Mouse (Mus musculus): ENCODE data around the gene Rpl34. TPM values are rescaled to one million over a fixed set of nuclear protein-coding genes. Genes with fewer than 3 reads are reported as not detected.

The Rpl34 gene
- polyA plus RNA-seq, 1 experiment from 2014 or later = 464 TPM

DNA sequence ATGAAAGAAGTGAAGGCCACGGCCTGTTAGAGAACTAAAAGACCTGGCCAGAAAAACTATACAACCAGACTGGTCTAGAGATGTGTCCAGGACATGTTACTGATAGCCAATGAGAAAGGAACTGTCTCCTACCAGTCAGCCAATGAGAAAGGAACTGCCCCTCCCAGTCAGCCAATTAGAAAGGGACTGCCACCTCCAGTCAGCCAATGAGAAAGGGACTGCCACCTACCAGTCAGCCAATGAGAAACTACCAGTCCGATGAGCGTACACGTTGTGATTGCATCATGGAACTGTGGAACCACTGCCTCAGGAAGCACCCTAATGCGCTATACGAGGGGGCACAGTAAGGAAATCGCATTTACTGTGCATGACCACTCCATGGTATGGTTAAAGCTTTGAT lies 35.5 kb downstream of the Rpl34 start:
- Histone ChIP-seq H3K4me3 (ENCODE audit: low read depth, low read length) (no peak overlapping the region), H3K9me3 (replicated peaks; ENCODE audit: control insufficient read depth, low read length, poor library complexity, severe bottlenecking) (no peaks in the 10 kb centered on the region), H3K36me3 (ENCODE audit: control insufficient read depth, insufficient read depth, low read length) (peaks cover 4% of the 10 kb centered on the region; the same call in 1 of the 2 replicates), H3K9ac (ENCODE audit: low read depth, low read length) (no peak overlapping the region), H3K27me3 (ENCODE audit: control insufficient read depth, insufficient read depth, low read depth, low read length) (no peaks in the 10 kb centered on the region), H3K4me2 (ENCODE audit: low read length) (no peak overlapping the region), H3K27ac (ENCODE audit: low read length) (no peak overlapping the region), H3K4me1 (ENCODE audit: control insufficient read depth, insufficient read depth, low read length) (0 out of 2 replicates have a peak, but pooled peaks cover 4% of the 10 kb centered on the region)
- WGBS = 92% methylated on average over 7 of the region's 7 CpGs
- no peak for ATAC-seq

DNA sequence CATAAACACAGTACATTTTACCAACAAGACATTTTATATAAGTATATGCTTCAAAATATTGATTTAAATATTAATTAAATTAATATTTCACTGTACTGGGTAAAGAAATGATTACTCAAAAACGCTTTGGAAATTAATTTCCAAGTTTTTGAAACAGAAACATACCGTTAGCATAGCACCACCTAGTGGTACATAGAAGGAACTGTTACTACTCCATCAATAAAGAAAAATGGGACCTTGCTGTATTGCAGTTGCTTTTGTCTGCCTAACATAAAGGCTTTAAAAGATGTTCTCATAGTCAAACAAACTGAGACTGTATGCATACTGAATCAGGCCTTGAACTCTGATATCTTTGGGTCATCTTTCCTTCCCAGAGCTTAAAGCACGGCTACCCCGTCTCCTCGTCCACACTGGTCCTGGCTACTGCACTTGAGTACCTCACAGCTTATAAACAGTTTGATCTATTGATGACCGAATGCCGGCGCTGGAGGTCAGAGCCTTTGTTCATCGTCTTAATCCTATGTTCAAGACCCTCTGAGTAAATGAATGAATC lies 36.1 kb downstream of the Rpl34 start:
- Histone ChIP-seq H3K36me3 (ENCODE audit: control insufficient read depth, insufficient read depth, low read length) (peaks cover 4% of the 10 kb centered on the region; the same call in 1 of the 2 replicates), H3K4me2 (ENCODE audit: low read length) (no peak overlapping the region), H3K4me3 (ENCODE audit: low read depth, low read length) (no peak overlapping the region), H3K9me3 (replicated peaks; ENCODE audit: control insufficient read depth, low read length, poor library complexity, severe bottlenecking) (no peaks in the 10 kb centered on the region), H3K27ac (ENCODE audit: low read length) (no peak overlapping the region), H3K27me3 (ENCODE audit: control insufficient read depth, insufficient read depth, low read depth, low read length) (no peaks in the 10 kb centered on the region), H3K4me1 (ENCODE audit: control insufficient read depth, insufficient read depth, low read length) (0 out of 2 replicates have a peak, but pooled peaks cover 4% of the 10 kb centered on the region), H3K9ac (ENCODE audit: low read depth, low read length) (no peak overlapping the region)
- WGBS = 65% methylated on average over 9 of the region's 9 CpGs
- ATAC-seq = 0 out of 2 replicates have a peak, but pooled peaks have one; percentile 16

DNA sequence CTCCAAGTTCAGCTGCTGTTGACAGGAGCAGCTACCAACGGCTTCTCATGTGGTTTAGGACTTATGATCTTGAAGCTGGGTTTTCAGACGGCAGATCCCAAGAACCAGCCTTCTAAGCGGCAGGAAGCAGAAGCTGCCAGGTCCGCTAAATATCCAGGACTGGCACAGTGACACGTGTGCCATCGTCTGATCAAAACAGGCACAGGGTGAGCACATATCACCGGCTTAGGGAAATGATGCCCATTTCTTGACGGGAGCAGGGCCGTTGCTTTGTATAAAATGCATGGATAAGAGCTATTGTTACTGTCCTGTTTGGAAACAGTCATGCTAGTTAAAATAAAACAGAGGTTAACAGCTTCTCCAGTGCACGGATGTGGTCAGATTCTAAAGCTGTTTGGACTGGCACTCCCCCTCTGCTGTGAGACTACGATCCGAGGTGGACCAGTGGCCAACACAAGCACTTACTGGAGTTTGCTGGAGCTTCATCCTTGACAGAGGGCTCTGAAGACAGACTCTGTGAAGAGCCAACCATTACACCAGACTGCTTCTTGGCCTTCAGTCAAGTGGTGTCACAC lies 38.5 kb downstream of the Rpl34 start:
- no peak for ATAC-seq
- 39% methylated on average over 12 of the region's 12 CpGs for WGBS

DNA sequence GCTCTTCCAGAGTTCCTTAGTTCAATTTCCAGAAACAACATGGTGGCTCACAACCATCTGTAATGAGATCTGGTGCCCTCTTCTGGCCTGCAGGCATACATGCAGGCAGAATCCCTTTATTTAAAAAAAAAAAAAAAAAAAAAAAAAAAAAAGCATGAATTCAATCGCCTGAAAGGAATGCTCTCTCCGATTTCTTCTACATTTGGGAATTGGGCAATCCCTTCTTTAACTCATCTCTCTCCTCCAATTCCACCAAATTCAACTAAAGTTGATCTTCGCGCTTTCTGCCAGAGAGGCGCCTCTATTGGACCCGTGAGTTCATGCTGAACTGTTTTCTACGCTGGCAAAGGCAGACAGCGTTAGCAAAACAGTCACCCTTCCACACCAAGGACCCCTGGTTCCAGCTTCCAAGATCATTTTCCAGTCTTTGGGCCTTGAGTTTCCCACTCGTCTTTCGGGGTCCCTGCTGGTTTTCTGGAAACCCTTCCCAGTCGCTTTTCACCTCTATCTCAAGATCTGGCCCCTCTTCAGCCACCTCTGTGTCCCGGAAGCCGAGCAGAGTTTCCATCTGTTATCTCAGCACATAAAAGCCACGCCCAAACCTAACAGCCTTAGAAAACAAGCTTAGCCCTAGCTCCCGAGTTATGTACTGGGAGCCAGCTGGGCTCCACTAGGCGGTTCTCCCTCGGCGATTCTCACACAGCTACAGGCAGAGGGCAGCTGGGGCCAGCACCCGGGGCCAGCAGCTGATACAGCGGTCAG lies 39.2 kb downstream of the Rpl34 start:
- WGBS = 15% methylated on average over 20 of the region's 20 CpGs
- Histone ChIP-seq H3K4me3 (ENCODE audit: low read depth, low read length) (peak overlapping the region; percentile 28), H3K4me2 (ENCODE audit: low read length) (peak overlapping the region; percentile 55), H3K36me3 (ENCODE audit: control insufficient read depth, insufficient read depth, low read length) (peaks cover 4% of the 10 kb centered on the region; the same call in 1 of the 2 replicates), H3K9me3 (replicated peaks; ENCODE audit: control insufficient read depth, low read length, poor library complexity, severe bottlenecking) (no peaks in the 10 kb centered on the region), H3K27me3 (ENCODE audit: control insufficient read depth, insufficient read depth, low read depth, low read length) (no peaks in the 10 kb centered on the region), H3K9ac (ENCODE audit: low read depth, low read length) (peak overlapping the region; percentile 42), H3K4me1 (ENCODE audit: control insufficient read depth, insufficient read depth, low read length) (0 out of 2 replicates have a peak, but pooled peaks cover 4% of the 10 kb centered on the region), H3K27ac (ENCODE audit: low read length) (no peak overlapping the region)
- ATAC-seq = no peak; the same call in 1 of the 2 replicates

More for the DNA sequence above, 38.5 kb downstream of the Rpl34 start:
- peak overlapping the region; percentile 55 for H3K4me2 ChIP-seq (ENCODE audit: low read length)
- H3K4me3 ChIP-seq (ENCODE audit: low read depth, low read length) = peak overlapping the region; percentile 28
- H3K27ac ChIP-seq (ENCODE audit: low read length) = no peak overlapping the region
- H3K27me3 ChIP-seq (ENCODE audit: control insufficient read depth, insufficient read depth, low read depth, low read length) = no peaks in the 10 kb centered on the region
- H3K4me1 ChIP-seq (ENCODE audit: control insufficient read depth, insufficient read depth, low read length) = 0 out of 2 replicates have a peak, but pooled peaks cover 4% of the 10 kb centered on the region
- H3K36me3 ChIP-seq (ENCODE audit: control insufficient read depth, insufficient read depth, low read length) = peaks cover 4% of the 10 kb centered on the region; the same call in 1 of the 2 replicates
- no peak overlapping the region for H3K9ac ChIP-seq (ENCODE audit: low read depth, low read length)
- H3K9me3 ChIP-seq (replicated peaks; ENCODE audit: control insufficient read depth, low read length, poor library complexity, severe bottlenecking) = no peaks in the 10 kb centered on the region

DNA sequence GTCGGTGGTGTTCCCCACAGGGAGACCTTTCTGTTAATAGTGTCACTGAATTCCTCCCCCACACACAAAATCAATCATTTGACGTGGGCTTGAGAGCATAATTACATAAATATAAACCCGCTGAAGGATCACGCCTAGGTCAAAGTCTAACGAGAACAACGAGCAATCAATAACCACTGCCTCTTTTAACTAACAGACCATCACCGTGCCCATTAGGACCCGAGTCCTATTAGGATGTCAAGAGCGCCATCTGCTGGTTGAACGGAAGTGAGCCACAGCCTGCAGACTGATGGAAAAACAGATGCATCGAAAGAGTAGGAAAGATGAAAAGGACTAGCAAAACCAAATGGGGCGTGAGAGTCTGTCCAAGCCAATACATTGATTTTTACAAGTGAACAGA lies 40.6 kb downstream of the Rpl34 start:
- Histone ChIP-seq H3K4me3 (ENCODE audit: low read depth, low read length) (no peak overlapping the region), H3K4me2 (ENCODE audit: low read length) (peak overlapping the region; percentile 33; the same call in 1 of the 2 replicates), H3K9me3 (replicated peaks; ENCODE audit: control insufficient read depth, low read length, poor library complexity, severe bottlenecking) (no peaks in the 10 kb centered on the region), H3K9ac (ENCODE audit: low read depth, low read length) (no peak overlapping the region), H3K36me3 (ENCODE audit: control insufficient read depth, insufficient read depth, low read length) (no peaks in the 10 kb centered on the region), H3K4me1 (ENCODE audit: control insufficient read depth, insufficient read depth, low read length) (0 out of 2 replicates have a peak, but pooled peaks cover 4% of the 10 kb centered on the region), H3K27me3 (ENCODE audit: control insufficient read depth, insufficient read depth, low read depth, low read length) (no peaks in the 10 kb centered on the region), H3K27ac (ENCODE audit: low read length) (no peak overlapping the region)
- ATAC-seq = peak; percentile 75
- 19% methylated on average over 12 of the region's 12 CpGs for whole genome bisulfite sequencing

DNA sequence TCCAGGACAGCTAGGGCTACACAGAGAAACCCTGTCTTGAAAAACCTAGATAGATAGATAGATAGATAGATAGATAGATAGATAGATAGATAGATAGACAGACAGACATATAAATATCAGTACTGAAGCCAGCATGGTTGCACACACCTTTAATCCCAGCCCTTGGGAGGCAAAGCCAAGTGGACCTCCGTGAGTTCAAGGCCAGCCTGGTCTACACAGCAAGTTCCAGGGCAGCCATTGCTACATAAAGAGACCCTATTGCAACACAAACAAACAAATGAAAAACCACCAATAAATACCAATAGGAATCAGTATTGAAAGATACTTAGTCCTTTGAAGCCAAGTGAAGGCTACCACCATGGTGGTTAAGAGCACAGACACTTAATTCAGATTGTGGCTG lies 43.1 kb downstream of the Rpl34 start:
- Histone ChIP-seq H3K9ac (ENCODE audit: low read depth, low read length) (no peak overlapping the region), H3K36me3 (ENCODE audit: control insufficient read depth, insufficient read depth, low read length) (no peaks in the 10 kb centered on the region), H3K27ac (ENCODE audit: low read length) (no peak overlapping the region), H3K4me1 (ENCODE audit: control insufficient read depth, insufficient read depth, low read length) (0 out of 2 replicates have a peak, but pooled peaks cover 4% of the 10 kb centered on the region), H3K27me3 (ENCODE audit: control insufficient read depth, insufficient read depth, low read depth, low read length) (no peaks in the 10 kb centered on the region), H3K9me3 (replicated peaks; ENCODE audit: control insufficient read depth, low read length, poor library complexity, severe bottlenecking) (no peaks in the 10 kb centered on the region), H3K4me3 (ENCODE audit: low read depth, low read length) (no peak overlapping the region), H3K4me2 (ENCODE audit: low read length) (no peak overlapping the region)
- ATAC-seq = no peak
- WGBS = 93% methylated on average over 1 of the region's 1 CpGs

DNA sequence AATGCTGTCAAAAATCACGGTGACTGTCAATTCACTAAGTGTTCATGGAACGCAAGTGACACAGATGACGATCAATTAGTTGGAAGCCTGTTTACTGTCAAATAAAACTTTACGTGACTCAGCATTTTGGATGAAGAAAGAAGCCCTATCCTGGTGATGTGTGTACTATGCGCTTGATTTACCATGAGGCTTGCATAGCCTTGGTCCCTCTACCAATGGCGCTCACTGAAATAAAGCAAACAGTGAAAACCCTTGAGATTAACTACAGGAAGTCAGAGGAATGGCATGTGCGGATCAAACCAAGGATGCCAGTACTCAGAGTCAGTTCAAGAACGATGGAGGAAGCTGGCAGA lies 45.2 kb downstream of the Rpl34 start:
- no peak for ATAC-seq
- Histone ChIP-seq H3K27ac (ENCODE audit: low read length) (no peak overlapping the region), H3K4me1 (ENCODE audit: control insufficient read depth, insufficient read depth, low read length) (no peaks in the 10 kb centered on the region), H3K36me3 (ENCODE audit: control insufficient read depth, insufficient read depth, low read length) (no peaks in the 10 kb centered on the region), H3K9me3 (replicated peaks; ENCODE audit: control insufficient read depth, low read length, poor library complexity, severe bottlenecking) (no peaks in the 10 kb centered on the region), H3K27me3 (ENCODE audit: control insufficient read depth, insufficient read depth, low read depth, low read length) (no peaks in the 10 kb centered on the region), H3K4me3 (ENCODE audit: low read depth, low read length) (no peak overlapping the region), H3K9ac (ENCODE audit: low read depth, low read length) (no peak overlapping the region), H3K4me2 (ENCODE audit: low read length) (no peak overlapping the region)
- 91% methylated on average over 8 of the region's 8 CpGs for WGBS

DNA sequence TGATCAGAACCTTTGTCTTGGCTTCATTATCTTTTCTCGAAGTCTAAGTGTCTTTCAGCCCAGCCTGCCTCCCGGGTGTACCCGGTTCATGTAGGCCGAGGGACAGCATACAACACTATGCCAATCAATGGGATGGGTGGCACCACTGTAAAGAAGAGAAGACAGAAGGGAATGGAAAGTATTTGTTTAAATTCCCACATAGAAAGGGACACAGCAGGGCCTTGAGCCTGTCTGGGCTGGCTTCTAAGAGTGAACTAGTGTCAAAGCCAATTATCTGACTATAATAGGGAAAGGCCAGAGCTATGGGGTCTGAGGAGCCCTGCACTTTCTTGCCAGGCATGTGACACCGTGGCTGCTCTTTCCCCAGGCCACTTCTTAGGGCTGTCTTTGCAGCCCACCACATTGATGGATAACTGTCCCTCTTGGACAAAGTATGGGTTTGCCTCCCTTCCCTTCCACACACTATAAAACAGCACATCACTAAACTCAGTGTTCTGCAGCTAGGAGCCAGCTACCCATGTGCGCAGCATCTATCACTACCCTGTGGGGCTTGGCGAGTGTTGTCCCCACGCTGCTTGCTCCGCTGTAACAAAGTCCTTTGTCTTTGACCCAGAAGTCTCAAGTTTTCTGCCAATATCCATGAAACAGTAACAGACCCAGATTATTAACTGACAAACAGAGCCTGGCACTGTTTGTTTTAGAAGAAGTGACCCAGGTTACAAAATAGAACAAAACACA lies 45.8 kb downstream of the Rpl34 start:
- Histone ChIP-seq H3K27me3 (ENCODE audit: control insufficient read depth, insufficient read depth, low read depth, low read length) (no peaks in the 10 kb centered on the region), H3K27ac (ENCODE audit: low read length) (no peak overlapping the region), H3K4me2 (ENCODE audit: low read length) (no peak overlapping the region), H3K4me3 (ENCODE audit: low read depth, low read length) (no peak overlapping the region), H3K4me1 (ENCODE audit: control insufficient read depth, insufficient read depth, low read length) (no peaks in the 10 kb centered on the region), H3K9ac (ENCODE audit: low read depth, low read length) (no peak overlapping the region), H3K9me3 (replicated peaks; ENCODE audit: control insufficient read depth, low read length, poor library complexity, severe bottlenecking) (no peaks in the 10 kb centered on the region), H3K36me3 (ENCODE audit: control insufficient read depth, insufficient read depth, low read length) (no peaks in the 10 kb centered on the region)
- WGBS = 73% methylated on average over 9 of the region's 9 CpGs
- ATAC-seq = no peak

Measured in midbrain, embryonic 16.5 days (tissue).